Mouse (Mus musculus): ENCODE results near the gene Nfatc4. TPM values are rescaled to one million over a fixed set of nuclear protein-coding genes. Genes with fewer than 3 reads are reported as not detected.
A peak's percentile ranks its signal among the peaks of the same experiment; 100 is the strongest.

Gene Nfatc4
- polyA plus RNA-seq, 1 experiment from 2014 or later: 17.1 TPM

GRCm38 (mm10) chr14:55780736-55781135 lies 42.2 kb upstream of the Nfatc4 start:
- Histone ChIP-seq H3K27me3 (replicated peaks; ENCODE audit: insufficient read depth, low read length) (0 out of 2 replicates have a peak, but pooled peaks cover 7% of the 10 kb centered on the region), H3K4me2 (replicated peaks; ENCODE audit: low read depth, low read length) (no peak overlapping the region), H3K9me3 (ENCODE audit: low read length) (no peaks in the 10 kb centered on the region), H3K36me3 (ENCODE audit: insufficient read depth, low read length) (no peaks in the 10 kb centered on the region), H3K4me3 (ENCODE audit: low read depth, low read length) (no peak overlapping the region), H3K27ac (ENCODE audit: low read length) (no peak overlapping the region), H3K9ac (replicated peaks; ENCODE audit: low read depth) (no peak overlapping the region), H3K4me1 (ENCODE audit: insufficient read depth, low read depth, low read length) (no peaks in the 10 kb centered on the region)
- WGBS: 84% methylated on average over 11 of the region's 11 CpGs
- ATAC-seq: no peak
- TF ChIP-seq CTCF (IDR thresholded peaks at IDR 0.05) (no peak), EP300 (IDR thresholded peaks at IDR 0.05) (no peak)
- DNase-seq (ENCODE audit: low spot score): no peak

DNA sequence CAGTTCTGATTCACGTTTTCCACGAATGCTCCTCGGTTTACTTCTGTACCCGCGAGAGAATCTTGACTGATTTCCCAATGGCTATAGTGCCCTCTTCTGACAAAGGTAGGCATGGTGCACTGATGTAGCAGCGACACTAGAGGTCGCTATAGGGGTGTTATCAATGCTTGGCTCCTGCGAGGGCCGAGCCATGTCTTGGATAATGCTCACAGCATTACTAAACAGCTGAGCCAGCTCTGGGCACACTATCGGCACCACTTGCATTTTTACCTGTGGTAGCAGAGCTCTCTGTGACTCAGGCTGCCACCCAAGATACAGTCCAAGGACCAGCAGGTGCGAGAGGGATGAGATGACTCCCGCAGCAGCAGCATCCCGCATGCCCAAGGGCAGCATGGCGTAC lies 41.6 kb upstream of the Nfatc4 start:
- Histone ChIP-seq H3K36me3 (ENCODE audit: insufficient read depth, low read length) (no peaks in the 10 kb centered on the region), H3K4me3 (ENCODE audit: low read depth, low read length) (peak overlapping the region; percentile 24; the same call in 1 of the 2 replicates), H3K27ac (ENCODE audit: low read length) (no peak overlapping the region), H3K9ac (replicated peaks; ENCODE audit: low read depth) (no peak overlapping the region), H3K9me3 (ENCODE audit: low read length) (no peaks in the 10 kb centered on the region), H3K27me3 (replicated peaks; ENCODE audit: insufficient read depth, low read length) (0 out of 2 replicates have a peak, but pooled peaks cover 7% of the 10 kb centered on the region), H3K4me2 (replicated peaks; ENCODE audit: low read depth, low read length) (peak overlapping the region; percentile 48), H3K4me1 (ENCODE audit: insufficient read depth, low read depth, low read length) (no peaks in the 10 kb centered on the region)
- peak; percentile 95 for DNase-seq (ENCODE audit: low spot score)
- WGBS: 17% methylated on average over 14 of the region's 14 CpGs
- TF ChIP-seq EP300 (IDR thresholded peaks at IDR 0.05) (no peak), CTCF (IDR thresholded peaks at IDR 0.05) (peak; percentile 100)
- ATAC-seq: peak; percentile 78

DNA sequence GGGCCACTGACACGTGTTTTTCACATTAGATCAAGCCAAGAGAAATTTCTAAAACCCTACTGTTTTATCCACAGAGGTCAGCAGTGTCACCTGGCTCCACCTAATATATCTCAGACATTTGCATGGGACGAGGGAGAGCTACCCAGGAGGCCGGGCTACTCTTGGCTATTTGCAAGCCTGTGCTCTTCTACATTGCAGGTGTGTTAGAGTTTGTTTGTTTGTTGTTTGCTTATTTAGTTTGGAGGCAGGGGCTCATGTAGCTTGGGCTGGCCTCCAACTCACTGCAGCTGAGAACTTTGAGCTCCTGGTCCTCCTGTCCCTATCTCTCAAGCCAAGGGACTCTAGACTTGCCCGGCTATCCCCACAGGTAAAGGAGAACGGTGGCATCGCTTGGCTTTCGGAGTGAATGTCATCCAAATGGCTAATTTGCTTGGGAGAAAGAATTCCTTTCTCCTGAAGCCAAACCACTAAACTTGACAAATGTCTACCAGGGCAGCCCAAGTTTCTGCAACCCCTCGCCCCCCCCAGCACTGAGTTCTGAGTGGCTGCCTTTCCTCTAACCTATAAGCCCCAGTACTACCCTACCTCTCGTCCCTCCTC lies 40.5 kb upstream of the Nfatc4 start:
- Histone ChIP-seq H3K4me3 (ENCODE audit: low read depth, low read length) (peak overlapping the region; percentile 49), H3K4me2 (replicated peaks; ENCODE audit: low read depth, low read length) (peak overlapping the region; percentile 70), H3K36me3 (ENCODE audit: insufficient read depth, low read length) (no peaks in the 10 kb centered on the region), H3K9ac (replicated peaks; ENCODE audit: low read depth) (peak overlapping the region; percentile 5; the same call in 1 of the 2 replicates), H3K4me1 (ENCODE audit: insufficient read depth, low read depth, low read length) (no peaks in the 10 kb centered on the region), H3K27me3 (replicated peaks; ENCODE audit: insufficient read depth, low read length) (0 out of 2 replicates have a peak, but pooled peaks cover 7% of the 10 kb centered on the region), H3K9me3 (ENCODE audit: low read length) (no peaks in the 10 kb centered on the region), H3K27ac (ENCODE audit: low read length) (peak overlapping the region; percentile 84)
- no peak for ATAC-seq
- WGBS: 46% methylated on average over 9 of the region's 9 CpGs
- no peak for DNase-seq (ENCODE audit: low spot score)
- TF ChIP-seq EP300 (IDR thresholded peaks at IDR 0.05): no peak
- TF ChIP-seq CTCF (IDR thresholded peaks at IDR 0.05): no peak

DNA sequence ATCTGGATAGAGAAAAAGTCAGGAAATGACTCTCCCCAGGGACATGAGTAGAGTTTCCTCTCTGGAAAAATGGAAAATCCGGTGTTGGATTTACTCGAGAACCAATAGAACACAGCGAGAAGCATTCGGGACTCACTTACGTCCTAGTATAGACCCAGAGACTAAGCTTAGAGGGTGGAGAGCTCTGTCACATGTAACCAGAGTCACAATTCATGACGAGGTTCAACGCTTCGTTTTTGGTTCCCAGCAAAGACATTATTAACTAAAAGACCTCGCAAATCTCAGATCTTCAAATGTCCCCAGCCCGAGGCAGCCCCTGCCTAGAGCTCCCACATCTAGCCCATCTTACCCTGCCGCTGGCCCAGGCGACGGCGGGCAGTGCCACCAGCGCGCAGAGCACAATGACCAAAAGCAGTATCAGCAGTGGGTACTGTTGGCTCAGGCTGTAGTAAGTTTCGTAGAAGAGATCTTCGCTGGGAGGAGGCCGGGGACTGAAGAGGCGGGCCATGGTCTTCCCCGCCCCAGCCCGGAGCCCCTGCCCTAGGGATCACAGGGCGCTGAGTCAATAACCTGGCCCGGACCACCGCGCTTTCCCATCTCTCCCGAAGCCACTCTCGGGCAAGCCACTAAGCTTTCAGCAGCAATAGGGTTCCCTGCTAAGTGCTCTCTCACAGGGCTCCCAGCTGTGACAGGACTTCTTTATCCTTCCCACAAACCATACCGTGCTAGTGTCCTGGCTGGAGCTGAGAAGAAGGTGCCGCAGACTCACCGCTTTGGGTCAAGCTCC lies 39.6 kb upstream of the Nfatc4 start:
- Histone ChIP-seq H3K9ac (replicated peaks; ENCODE audit: low read depth) (peak overlapping the region; percentile 27), H3K27me3 (replicated peaks; ENCODE audit: insufficient read depth, low read length) (0 out of 2 replicates have a peak, but pooled peaks cover 13% of the 10 kb centered on the region), H3K9me3 (ENCODE audit: low read length) (no peaks in the 10 kb centered on the region), H3K36me3 (ENCODE audit: insufficient read depth, low read length) (no peaks in the 10 kb centered on the region), H3K4me1 (ENCODE audit: insufficient read depth, low read depth, low read length) (0 out of 2 replicates have a peak, but pooled peaks cover 4% of the 10 kb centered on the region), H3K4me2 (replicated peaks; ENCODE audit: low read depth, low read length) (peak overlapping the region; percentile 70), H3K4me3 (ENCODE audit: low read depth, low read length) (peak overlapping the region; percentile 49), H3K27ac (ENCODE audit: low read length) (peak overlapping the region; percentile 84)
- TF ChIP-seq CTCF (IDR thresholded peaks at IDR 0.05) (0 out of 2 replicates have a peak, but pooled peaks have one; percentile 8), EP300 (IDR thresholded peaks at IDR 0.05) (0 out of 2 replicates have a peak, but pooled peaks have one; percentile 49)
- ATAC-seq (peak; percentile 75), DNase-seq (ENCODE audit: low spot score) (peak; percentile 88)
- 4% methylated on average over 31 of the region's 31 CpGs for WGBS

DNA sequence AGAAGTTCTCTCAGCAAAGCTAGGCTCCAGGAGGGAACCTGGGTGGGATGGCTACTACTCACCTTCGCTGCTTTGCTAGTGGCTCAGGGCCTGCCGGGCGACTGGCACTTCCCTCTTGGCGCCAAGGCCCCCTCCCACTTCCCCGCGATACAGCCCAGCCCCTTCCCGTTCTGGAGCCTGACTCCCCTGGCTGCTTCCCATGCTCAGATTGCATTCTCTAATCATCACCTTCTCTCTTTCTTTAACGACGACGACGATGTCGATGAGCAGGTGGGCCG lies 39.0 kb upstream of the Nfatc4 start, which contains the start of gene Adcy4:
TSS of gene Adcy4 (minus strand) at position 138 of the 278 bp plus-strand sequence.
- H3K4me1 ChIP-seq (ENCODE audit: insufficient read depth, low read depth, low read length): peaks cover 7% of the 10 kb centered on the region; the same call in 1 of the 2 replicates
- no peaks in the 10 kb centered on the region for H3K9me3 ChIP-seq (ENCODE audit: low read length)
- H3K4me3 ChIP-seq (ENCODE audit: low read depth, low read length): peak within 1 kb of the TSS; percentile 49
- H3K27ac ChIP-seq (ENCODE audit: low read length): peak within 1 kb of the TSS; percentile 84
- no peaks in the 10 kb centered on the region for H3K36me3 ChIP-seq (ENCODE audit: insufficient read depth, low read length)
- DNase-seq (ENCODE audit: low spot score) (no peak), ATAC-seq (no peak)
- 0 out of 2 replicates have a peak, but pooled peaks cover 16% of the 10 kb centered on the region for H3K27me3 ChIP-seq (replicated peaks; ENCODE audit: insufficient read depth, low read length)
- peak within 1 kb of the TSS; percentile 70 for H3K4me2 ChIP-seq (replicated peaks; ENCODE audit: low read depth, low read length)
- TF ChIP-seq EP300 (IDR thresholded peaks at IDR 0.05) (no peak), CTCF (IDR thresholded peaks at IDR 0.05) (no peak)
- H3K9ac ChIP-seq (replicated peaks; ENCODE audit: low read depth): peak within 1 kb of the TSS; percentile 27
- WGBS: 10% methylated on average over 11 of the region's 13 CpGs

GRCm38 (mm10) chr14:55785195-55785594 lies 37.7 kb upstream of the Nfatc4 start:
- no peak overlapping the region for H3K27ac ChIP-seq (ENCODE audit: low read length)
- no peaks in the 10 kb centered on the region for H3K36me3 ChIP-seq (ENCODE audit: insufficient read depth, low read length)
- H3K4me2 ChIP-seq (replicated peaks; ENCODE audit: low read depth, low read length): no peak overlapping the region
- peaks cover 8% of the 10 kb centered on the region; the same call in 1 of the 2 replicates for H3K4me1 ChIP-seq (ENCODE audit: insufficient read depth, low read depth, low read length)
- H3K27me3 ChIP-seq (replicated peaks; ENCODE audit: insufficient read depth, low read length): 0 out of 2 replicates have a peak, but pooled peaks cover 16% of the 10 kb centered on the region
- H3K4me3 ChIP-seq (ENCODE audit: low read depth, low read length): no peak overlapping the region
- WGBS: 33% methylated on average over 6 of the region's 6 CpGs
- DNase-seq (ENCODE audit: low spot score) (peak; percentile 41), ATAC-seq (no peak)
- peak; percentile 52 for TF ChIP-seq CTCF (IDR thresholded peaks at IDR 0.05)
- TF ChIP-seq EP300 (IDR thresholded peaks at IDR 0.05): no peak
- H3K9ac ChIP-seq (replicated peaks; ENCODE audit: low read depth): no peak overlapping the region
- H3K9me3 ChIP-seq (ENCODE audit: low read length): no peaks in the 10 kb centered on the region

Measured in lung, postnatal 0 days (tissue).